Mouse (Mus musculus) kidney, adult 18-20 months (tissue): ENCODE data around the gene Glipr1.
"Not testable (repeated sequence)": the region's sequence is repeated elsewhere in the genome, so short reads cannot be mapped to it uniquely, and the experiment has no call there.

Experiments
- DNase-seq: peaks from one replicate; pipeline ENCODE4 v3.0.0; 2021

Gene Glipr1

GRCm38 (mm10) chr10:112002544-112003215, at the start of gene Glipr1:
Glipr1 (minus strand) TSS chr10:112002631.
- peak; percentile 14 for DNase-seq

GRCm38 (mm10) chr10:112051956-112052355, 49.5 kb upstream of the Glipr1 start:
- not testable (repeated sequence) for DNase-seq

GRCm38 (mm10) chr10:112051220-112051619, 48.8 kb upstream of the Glipr1 start:
- DNase-seq: no peak

- DNase-seq: not testable (repeated sequence)
Observed at GRCm38 (mm10) chr10:112044283-112044682, 41.9 kb upstream of the Glipr1 start.

DNA sequence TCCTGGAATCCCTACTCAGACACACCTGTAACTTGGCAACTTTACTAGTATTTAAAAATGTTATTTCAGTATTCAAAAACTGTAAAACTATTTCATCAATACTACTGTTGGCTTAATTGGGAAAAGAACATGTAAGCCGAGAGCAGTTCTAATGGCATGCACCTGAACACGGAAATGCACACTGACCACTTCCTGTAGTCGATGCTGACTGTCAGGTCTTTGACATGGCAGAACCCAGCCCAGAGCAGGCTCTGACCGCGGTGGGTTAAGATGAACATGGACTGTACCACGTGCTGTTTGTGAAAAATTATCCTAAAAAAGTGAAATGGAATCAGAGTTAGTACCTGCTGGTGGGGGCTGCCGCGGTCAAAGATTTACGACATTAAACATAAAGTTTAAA, 41.1 kb upstream of the Glipr1 start:
- not testable (repeated sequence) for DNase-seq

- DNase-seq: not testable (repeated sequence)
Observed at GRCm38 (mm10) chr10:112028689-112029088, 26.3 kb upstream of the Glipr1 start.

DNA sequence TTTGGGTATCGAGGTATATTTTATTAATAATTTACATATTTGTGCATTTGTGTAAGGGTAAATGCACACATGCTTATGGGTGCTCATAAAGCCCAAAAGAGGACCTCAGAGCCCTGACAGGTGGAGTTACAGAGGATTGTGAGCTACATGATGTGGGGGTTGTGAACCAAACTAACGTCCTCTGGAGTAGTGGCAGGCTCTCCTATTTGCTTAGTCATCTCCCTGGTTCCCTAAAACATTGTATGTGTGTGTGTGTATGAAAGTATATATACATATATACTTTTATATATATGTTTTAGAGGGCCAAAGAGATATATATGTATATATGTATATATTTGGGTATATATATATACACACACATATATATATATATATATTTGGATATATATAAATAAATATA, 21.2 kb upstream of the Glipr1 start:
- DNase-seq: no peak

DNA sequence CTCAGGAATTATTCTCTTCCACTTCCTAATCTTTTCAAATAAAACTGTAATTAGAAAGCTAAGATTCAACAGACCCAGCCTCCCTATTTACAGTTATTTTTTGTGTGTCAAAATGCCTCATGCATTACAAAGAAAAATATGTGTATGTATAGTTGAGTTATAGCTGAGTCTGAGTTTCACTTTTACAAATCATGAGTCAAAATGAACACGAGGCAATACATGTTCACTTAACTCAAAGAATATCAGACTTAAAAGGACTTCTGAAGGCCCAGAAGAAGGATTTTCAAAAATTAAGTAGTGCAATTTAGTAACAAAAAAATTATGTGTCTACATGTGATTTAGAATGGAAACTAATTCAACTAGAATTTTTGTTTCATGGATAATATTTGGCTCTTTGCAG, 7.1 kb upstream of the Glipr1 start:
- DNase-seq: not testable (repeated sequence)

GRCm38 (mm10) chr10:112001756-112002520, 493 bp downstream of the Glipr1 start:
- no peak for DNase-seq

DNA sequence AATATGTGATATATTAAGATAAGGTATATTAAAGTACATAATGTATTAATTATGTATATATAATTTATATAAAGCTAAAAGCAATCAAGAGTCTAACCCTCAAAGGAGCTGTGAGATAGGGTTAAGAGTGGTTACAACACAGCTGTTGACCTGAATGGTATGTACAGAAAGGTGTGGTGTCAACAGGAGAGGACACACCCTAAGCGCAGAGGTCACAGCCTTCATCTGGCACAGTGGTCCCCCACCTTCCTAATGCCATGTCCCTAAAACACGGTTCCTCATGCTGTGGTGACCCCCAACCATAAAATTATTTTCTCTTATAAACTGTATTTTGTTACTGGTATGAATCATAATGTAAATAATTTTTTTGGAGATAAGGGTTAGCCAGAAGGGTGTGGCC, 1.1 kb downstream of the Glipr1 start:
- no peak for DNase-seq

- DNase-seq: no peak
Observed at GRCm38 (mm10) chr10:112000568-112000967, 1.9 kb downstream of the Glipr1 start.

DNA sequence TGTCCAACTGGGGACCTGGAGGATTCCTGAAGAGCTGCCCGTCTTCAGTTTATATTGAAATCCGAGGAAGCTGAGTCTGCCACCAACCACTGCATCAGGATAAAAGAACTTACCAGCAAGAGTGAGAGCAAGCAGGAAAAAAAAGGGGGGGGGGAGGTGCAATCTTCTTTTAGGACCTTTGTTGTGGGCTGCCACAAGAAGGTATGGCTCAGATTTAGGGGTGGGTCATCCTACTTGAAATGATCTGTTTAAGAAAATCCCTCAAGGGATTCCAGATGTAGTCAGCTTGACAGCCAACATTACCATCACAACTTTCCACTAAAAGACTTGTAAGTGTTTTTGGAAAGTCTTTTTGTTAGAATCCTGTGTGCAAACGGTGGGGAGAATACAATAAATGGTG, 2.7 kb downstream of the Glipr1 start:
- DNase-seq: no peak

GRCm38 (mm10) chr10:111997671-111998070, 4.8 kb downstream of the Glipr1 start:
- no peak for DNase-seq

DNA sequence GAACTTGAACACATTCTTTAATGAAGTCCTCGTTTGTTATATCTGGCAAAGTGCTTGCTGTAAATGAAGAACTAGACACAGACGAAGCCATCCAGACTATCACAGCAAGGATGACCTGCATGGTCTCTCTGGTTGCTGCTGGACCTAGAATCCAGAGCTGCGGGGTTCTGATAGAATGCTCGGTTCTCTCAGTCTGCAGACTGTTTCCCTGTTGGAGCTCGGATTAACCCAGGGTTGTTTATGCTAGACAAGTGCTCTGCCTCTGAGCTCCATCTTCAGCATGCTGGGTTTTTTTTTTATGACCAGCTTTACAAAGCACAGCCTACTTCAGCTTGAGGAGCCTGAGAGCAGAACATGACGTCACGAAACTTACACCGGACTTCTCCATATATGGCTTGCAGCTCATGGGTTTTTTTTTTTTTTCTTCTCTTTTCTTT, 5.5 kb downstream of the Glipr1 start:
- no peak for DNase-seq

DNA sequence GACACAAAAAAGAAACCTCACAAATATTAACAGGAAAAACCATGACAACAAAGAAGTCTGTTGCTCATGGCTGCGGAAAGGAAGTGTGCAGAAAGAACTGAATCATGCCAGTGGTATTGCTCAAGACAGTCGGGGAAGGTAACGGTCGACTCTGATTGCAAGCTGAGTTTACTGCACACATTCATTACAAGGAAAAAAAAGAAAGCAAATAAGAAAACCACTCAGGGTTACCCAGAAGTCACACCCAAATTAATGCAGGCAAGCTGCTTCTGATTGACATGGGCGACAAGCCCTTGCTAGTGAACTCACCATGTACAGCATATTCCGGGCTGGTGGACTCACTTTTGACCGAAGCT, 5.9 kb downstream of the Glipr1 start:
- no peak for DNase-seq

DNA sequence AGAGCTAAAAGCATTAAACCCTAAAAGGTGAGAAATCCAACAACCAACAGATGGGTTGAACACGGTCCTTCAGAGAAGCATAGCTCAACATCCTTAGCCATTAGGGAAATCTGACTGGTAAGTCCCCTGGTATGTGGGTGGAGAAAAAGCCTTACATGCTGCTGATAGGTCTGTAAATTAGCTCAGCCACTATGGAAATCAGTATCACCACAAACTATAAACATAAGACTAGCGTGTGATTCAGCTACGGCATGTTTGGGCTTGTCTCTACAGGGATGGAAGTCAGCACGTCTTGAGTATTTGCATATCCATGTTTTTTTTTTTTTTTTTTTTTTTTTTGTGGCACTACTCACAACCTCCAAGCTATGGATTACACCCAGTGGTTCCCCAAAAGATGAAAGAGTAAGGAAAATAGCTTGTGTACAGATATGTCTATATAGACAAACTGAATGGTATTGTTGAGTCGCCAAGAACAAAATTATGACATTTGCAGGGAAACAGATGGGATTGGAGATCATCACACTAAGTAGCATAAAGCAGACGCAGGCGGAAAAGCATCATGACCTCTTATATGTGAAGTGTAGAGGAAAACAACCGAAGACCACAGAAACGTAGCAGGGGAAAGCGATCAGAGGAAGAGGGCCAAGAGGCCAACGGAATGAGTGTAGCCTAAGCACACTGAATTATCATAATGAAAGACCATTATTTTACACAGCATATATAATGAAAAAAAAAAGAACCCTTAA, 6.5 kb downstream of the Glipr1 start:
- no peak for DNase-seq

- DNase-seq: no peak
Observed at GRCm38 (mm10) chr10:111986453-111986852, 16.0 kb downstream of the Glipr1 start.

- no peak for DNase-seq
Observed at GRCm38 (mm10) chr10:111983070-111983469, 19.4 kb downstream of the Glipr1 start.

DNA sequence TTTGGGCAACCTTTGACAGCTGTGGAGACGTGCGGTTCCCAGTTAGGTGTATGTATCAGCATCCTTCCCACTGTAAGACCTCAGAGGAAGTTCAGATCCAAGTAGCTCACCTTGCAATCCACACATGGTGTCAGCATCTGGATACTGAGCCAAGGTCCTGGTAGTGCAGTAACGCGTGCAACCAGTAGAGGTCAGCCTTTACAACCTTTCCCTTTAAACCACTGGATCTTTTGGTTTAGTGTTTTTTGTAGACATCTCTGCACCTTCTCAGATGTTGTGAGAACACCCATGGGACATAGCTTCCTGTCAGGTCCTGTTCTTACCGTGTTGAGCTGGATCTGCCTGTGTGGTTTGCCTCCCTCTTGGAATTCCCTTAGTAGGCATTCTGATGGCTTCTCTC, 24.8 kb downstream of the Glipr1 start:
- peak; percentile 76 for DNase-seq

GRCm38 (mm10) chr10:111972542-111973361, 29.7 kb downstream of the Glipr1 start, which contains the start of gene Krr1:
Krr1 (plus strand) TSS chr10:111972664.
- peak; percentile 89 for DNase-seq

DNA sequence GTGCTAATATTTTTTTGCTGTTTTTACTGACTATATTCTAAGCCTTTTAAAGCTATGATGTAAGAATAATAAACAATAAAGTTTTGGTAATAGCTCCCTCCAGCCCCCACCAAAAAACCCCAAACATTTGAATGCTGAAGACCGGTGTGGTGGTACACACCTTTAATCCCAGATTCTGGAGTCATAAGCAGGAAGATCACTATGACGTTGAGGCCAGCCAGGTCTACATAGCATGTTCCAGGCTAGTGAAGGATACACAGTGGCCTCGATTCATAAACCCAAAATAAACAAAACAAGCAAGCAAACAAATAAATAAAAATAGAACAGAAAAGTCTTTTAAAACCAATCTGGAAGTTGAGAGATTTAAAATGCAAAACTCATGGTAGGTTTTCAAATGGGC, 30.5 kb downstream of the Glipr1 start:
- DNase-seq: no peak

DNA sequence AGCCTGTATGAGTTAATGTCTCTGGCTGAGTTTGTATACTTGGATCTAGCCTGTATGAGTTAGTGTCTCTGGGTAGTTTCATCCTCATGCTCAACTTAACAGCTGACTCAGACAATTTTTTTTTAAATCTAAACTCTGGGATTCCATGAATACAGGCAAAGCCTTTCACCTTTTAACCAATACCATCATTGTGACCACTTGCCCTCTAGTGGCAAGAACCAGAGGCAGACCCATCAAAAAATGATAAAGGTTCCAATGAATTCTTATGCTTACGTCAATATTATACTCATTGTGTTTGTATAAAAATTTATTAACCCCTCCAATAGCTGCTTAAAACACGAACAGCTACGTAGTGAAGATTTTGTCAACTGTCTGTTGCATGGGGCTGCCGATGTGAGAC, 36.0 kb downstream of the Glipr1 start:
- DNase-seq: no peak

GRCm38 (mm10) chr10:111960459-111960858, 42.0 kb downstream of the Glipr1 start:
- DNase-seq: no peak
